Mouse (Mus musculus) kidney, adult 11 months (tissue): ENCODE results near the gene Ccdc158.
A peak's percentile ranks its signal among the peaks of the same experiment; 100 is the strongest.

Source experiments
- DNase-seq: peaks from one replicate; pipeline ENCODE4 v3.0.0; 2022

The Ccdc158 gene

DNA sequence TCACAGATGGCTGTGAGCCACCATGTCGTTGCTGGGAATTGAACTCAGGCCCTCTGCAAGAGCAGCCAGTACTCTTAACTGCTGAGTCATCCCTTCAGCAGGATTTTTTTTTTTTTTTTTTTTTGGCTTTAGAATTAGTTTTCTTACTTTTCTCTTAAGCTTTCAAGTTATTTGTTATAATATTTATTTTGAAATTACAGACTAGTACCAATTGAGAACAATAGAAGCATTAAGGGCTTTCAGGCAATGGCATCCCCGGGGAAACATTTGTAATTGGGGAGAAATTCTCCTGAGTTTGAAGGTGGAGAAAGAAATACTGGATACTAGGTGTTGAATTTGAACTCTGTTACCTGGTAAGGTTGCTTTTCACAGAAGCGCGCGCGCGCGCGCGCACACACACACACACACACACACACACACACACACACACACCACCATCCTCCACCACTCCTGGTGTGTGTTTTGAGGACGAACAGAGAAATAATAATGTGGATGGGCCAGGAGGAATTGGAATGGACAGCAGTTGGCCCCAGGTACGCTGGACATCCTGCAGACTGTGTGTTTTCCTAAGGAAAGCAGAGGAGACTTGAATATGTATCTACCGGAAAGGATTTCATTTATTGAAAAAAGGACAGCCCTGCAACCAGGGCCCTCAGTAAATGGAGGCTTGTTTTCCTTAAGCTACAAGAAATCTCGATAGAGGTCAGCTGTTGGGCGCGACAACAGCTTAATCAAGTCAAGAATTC lies 9.8 kb upstream of the Ccdc158 start:
- no peak for DNase-seq

GRCm38 (mm10) chr5:92683871-92684475 lies 8.9 kb upstream of the Ccdc158 start:
- DNase-seq, result peak; percentile 33

- peak; percentile 34 for DNase-seq
Observed at GRCm38 (mm10) chr5:92683351-92683807, 8.3 kb upstream of the Ccdc158 start, which contains the start of gene Shroom3. Gene Shroom3 (plus strand): TSS chr5:92683435.

DNA sequence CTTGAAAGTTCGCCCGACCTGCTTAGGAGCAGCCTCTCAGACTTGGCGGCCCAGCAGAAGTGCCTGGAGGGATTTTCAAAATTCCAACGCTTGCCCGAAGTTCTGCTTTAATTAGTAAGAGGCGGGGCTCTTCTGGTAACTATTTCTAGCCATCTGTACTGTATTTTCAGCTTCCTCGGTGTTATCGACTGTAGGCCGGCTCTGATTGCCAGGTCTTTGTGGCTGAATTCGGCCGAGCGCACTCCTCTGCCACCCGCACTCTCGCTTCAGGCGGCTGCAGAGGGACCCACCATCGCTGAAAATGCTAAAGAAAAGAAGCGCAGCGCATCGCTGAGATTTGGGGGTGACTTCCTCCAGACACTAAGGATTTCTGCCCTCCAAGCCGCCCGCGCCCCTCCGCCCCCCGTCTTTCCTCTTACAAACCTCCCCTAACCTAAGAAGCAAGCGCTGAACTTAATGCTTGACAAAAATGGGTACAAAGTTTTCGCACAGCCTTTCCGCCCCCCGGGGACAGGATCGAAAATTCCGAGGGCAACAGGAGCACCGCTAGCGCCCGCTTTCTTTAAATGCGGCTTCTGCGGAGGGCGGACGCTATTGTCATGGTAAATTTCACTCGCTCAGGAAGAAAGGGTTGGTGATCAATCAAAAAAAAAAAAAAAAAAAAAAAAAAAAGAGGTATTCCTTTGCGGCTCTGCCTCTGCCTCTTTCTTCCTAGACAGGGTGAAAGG lies 7.7 kb upstream of the Ccdc158 start:
- DNase-seq, result peak; percentile 40

DNA sequence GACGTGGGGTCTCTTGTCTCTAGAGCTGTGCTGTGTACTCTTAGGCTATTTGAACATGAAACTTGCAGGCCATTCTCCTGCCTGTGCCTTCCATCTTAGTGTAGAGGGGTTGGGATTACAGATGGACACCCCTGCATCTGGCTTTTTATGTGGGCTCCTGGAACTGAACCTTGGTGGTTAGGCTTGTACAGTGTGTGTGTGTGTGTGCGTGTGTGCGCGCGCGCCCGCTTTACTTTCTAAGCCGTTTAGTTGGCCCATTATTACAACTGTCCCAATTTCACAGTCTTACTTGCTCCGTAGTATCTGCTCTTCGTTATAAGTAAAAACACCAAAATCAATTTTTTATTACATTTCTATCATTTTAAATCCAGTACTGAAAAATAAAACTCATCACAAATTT lies 6.8 kb upstream of the Ccdc158 start:
- no peak for DNase-seq

DNA sequence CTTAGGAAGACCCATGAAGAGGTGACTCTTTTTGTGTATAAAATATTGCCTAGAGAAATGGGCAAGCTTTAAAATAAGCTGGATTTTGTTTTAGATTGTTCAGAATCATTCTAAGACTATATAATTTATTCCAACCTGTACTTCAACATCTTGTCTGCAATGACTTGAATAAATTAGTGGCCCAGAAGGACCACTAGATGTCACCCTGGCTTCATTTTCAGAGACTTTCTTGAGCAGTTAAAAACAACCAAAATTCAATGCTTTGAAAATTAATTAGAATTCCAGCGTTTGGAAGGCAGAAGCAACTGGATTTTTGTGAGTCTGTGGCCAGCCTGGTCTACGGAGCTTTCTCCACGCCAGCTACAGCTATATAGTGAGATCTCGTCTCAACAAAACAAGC lies 4.4 kb upstream of the Ccdc158 start:
- peak; percentile 18 for DNase-seq

- DNase-seq, result no peak
Observed at GRCm38 (mm10) chr5:92675574-92675920, 476 bp upstream of the Ccdc158 start.

DNA sequence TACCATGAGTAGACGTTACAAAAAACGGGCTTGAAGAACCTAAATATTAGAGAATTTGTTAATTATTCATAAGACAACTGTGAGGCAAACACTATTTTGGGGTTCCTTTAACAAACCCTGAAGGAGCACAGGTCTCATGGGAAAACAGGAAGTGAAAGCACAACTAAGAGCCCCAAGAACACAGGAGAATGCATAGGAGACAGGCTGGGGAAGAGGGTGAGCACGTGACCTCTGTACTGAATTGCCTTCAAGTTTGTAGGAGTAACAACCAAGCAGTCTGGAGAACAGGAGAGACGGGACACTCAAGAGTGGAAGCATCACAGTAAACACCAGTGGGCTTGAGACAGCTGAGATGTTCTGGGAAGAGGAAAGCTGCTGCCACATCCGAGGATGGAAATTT lies 8.2 kb downstream of the Ccdc158 start:
- DNase-seq, result no peak

DNA sequence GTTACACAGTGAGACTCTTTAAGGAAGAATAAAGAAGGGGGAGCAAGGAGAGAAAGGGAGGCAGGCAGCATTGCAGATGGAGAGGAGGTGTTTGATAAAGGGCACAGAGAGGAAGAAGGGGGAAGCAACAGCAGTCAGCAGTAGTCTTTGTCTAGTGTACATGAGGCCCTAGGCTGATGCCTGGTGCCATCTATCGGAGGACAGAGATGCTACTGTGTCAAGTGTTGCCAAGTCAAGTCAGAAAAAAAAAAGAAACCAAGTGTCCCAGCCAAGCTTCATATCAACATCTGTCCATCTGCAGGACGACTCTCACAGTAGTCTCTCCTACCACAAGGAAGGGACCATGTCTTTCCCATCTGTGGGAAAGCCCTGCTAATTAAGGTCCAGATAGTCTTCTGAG lies 10.8 kb downstream of the Ccdc158 start:
- no peak for DNase-seq

GRCm38 (mm10) chr5:92656256-92656655 lies 18.8 kb downstream of the Ccdc158 start:
- DNase-seq, result peak; percentile 64

DNA sequence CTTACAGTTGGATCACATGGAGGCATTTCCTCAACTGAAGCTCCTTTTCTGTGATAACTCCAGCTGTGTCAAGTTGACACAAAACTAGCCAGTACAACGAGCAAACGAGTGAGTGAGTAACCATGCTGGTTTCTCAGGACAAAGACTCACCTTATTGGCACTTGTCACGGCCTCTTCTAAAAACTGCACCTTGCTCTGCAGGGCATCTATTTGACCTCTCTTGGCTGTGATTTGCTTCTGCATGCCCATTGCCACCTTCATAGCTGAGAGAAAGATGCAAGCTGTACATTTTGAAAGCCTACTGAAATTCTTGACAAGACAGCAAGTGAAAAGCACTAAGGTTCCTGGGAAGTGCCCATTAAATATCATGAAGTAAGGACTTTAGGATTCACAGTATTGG lies 34.2 kb downstream of the Ccdc158 start:
- DNase-seq, result peak; percentile 6

DNA sequence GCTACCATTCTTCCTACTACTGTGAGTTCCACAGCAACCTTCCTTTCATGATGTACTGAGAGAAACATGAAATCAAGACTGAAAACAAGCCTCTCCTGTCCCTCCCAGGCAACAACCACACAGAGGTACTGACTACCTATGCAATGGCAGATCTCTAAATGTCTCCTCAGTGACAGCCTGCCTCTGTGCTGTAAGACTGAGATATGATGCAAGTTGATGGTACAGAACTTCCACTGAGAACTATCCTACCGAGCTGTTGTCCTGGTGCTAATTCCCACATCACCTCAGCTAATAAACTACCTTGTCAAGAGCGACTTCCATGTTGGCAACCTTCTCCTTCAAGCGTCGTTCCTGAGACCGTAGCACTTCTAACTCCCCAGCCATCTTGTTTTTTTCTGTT lies 39.2 kb downstream of the Ccdc158 start:
- DNase-seq, result no peak

DNA sequence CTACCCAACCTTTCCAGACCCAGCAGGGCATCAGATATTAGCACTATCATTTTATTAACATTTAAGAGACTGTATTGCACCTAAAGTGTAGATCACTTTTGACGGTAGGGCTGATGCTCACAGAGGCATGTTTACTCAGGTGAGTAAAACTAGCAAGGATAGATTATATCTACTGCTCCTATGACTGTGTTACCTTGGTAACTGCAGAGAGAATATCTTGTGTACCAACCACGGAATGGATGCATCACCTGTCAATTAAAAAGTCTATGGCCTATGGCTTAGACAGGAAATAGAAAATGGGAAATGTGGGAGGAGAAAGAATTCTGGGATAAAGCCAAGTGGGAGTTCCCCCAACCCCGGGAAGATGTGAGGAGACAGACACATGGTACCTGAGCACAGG lies 40.2 kb downstream of the Ccdc158 start:
- DNase-seq, result no peak

GRCm38 (mm10) chr5:92633526-92633925 lies 41.5 kb downstream of the Ccdc158 start:
- no peak for DNase-seq

DNA sequence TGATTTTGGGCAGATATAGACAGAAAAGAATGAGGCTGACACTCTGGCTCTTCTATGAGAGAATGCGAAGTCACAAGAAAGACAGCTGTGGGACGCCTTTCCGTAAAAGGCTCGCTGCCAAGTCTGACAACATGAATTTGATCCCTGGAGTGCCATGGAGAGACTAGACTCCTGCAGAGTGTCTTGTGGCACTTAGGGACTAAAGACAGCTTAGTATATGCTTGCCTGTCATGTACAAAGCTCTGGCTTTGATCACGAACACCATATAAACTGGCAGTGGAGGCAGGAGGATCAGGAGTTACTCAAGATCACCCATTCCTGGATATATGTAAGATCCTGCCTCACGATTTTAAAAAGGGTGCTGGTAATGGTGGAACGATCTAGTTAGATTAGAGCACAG lies 47.2 kb downstream of the Ccdc158 start:
- no peak for DNase-seq

DNA sequence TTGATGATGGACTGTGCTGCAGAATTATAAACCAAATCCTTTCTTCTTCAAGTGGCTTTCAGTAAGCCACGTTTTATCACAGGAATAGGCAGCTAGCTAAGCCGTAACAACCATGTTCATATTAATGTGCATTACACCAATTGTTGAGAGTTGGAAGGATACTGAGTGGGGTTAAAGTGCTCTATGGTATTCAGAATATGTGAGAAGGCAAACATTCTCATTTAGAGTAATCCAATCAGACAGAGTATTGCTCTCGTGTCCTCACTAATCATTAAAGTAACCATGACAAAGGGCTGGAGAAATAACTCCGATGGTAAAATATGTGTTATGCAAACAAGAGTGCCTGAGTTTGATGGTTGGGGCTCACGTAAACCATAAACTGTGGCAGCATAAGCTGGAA lies 53.2 kb downstream of the Ccdc158 start:
- no peak for DNase-seq

DNA sequence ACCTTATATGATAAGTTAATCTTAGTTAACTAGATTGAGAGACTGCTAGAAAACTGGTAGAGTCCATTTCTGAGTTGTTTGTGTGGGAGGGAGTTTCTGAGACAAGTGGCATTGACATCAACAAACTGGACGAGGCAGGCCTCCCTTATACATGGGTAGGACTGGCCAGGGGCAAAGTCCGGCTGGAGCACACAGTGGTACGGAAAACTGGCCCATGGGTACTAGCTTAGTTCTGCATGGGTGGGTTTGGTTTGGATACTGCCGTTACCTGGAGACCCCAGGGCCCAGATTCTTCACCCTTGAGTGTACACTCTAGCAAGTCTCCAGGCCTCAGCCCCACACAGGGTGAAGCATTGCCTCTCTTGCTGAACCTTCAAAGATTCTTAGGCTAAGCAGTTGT lies 62.3 kb downstream of the Ccdc158 start:
- DNase-seq, result peak; percentile 20

GRCm38 (mm10) chr5:92607492-92608229 lies 67.4 kb downstream of the Ccdc158 start:
- no peak for DNase-seq

- DNase-seq, result peak; percentile 27
Observed at GRCm38 (mm10) chr5:92604452-92605247, 70.4 kb downstream of the Ccdc158 start.

DNA sequence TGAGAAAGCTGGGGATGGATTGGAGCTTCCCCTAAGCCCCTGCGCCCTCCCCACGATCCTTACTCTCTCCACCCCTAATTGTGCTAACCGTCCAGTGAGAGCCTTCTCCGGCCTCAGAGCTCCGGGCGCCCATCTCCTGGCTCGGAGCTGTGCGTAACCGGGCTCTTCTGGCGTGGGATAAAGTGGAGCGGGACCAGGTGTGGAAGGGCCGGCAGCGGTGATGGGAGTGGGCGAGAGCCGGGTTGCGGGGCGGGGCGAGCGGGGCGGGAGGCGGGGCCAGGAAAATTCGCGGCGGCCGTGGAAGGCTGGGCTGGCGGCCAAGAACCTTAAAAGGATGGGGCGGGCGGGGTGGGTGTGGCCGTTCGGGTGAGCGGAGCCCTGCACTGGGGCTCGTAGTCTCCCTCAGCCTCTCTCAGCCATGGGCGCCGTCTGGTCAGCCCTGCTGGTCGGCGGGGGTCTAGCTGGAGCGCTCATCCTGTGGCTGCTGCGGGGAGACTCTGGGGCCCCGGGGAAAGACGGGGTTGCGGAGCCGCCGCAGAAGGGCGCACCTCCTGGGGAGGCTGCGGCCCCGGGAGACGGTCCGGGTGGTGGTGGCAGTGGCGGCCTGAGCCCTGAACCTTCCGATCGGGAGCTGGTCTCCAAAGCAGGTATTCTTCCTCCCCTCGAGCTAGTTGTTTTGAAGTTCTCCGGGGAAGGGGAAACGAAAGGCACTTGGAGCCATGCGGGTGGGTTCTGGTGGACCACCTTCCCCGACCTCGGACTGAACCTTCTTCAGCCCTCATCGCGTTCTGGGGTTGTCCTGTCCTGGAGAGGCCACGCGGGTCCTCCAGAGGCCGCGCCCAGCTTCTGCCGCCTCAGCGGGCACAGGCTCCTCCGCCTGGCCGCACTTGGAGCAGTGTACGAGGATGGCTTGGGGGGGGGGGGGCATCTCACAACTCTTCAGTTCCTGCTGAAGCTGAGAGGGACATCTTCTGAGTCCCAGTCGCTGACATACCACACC lies 72.1 kb downstream of the Ccdc158 start, which contains the start of gene Stbd1:
Stbd1 (plus strand) TSS at position 351 of the 1,000 bp plus-strand sequence.
- peak; percentile 30 for DNase-seq

GRCm38 (mm10) chr5:92599030-92599429 lies 76.0 kb downstream of the Ccdc158 start:
- no peak for DNase-seq
